Mouse (Mus musculus) E14TG2a.4 (cell line): ENCODE results near the gene Gm48551.

Source experiments
- CTCF ChIP-seq: conservative IDR thresholded peaks from 2 replicates; pipeline ENCODE4 v1.5.1; 2014; ENCODE audit warnings: low read length
- NANOG ChIP-seq: IDR thresholded peaks from 2 replicates; pipeline ENCODE4 v1.6.1; 2014; ENCODE audit warnings: borderline replicate concordance, low read length, mixed read lengths
- POU5F1 ChIP-seq: IDR thresholded peaks from 2 replicates; pipeline ENCODE4 v1.6.1; 2014; ENCODE audit warnings: low read length, borderline replicate concordance

DNA sequence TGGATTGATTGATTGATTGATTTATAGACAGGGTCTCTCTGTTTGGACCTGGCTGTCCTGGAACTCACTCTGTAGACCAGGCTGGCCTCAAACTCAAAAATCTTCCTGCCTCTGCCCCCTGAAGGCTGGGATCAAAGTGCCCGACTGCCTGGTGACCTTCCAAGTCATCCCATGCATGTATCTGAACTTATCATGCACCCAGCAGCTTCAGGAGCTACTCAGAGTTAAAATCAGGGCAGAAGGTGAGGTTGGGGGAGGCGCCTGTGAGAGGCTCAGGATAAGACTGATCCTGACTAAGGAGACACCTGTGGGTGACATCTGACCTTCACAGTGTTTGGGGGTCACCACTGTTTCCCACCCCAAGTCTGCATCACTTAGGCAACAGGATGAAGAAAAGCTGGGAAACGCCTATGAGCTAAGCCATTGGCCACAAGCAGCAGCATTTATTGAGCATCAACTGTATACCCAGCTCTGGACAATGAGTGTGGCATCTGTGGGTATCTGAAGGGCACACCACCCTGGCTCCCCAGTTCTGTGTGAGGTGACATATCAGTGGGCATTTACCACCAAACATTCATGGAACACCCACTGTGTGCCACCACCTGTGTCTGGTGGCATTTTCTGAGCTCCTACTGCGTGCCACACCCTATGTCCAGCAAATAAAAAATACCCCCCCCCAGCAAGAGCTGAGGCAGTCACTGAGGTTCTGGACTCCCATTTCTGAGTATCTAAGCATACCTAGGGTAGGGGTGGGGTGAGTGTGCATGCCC, 39.4 kb downstream of the Gm48551 start:
- TF ChIP-seq CTCF, result no peak
- TF ChIP-seq POU5F1, result no peak
- no peak for TF ChIP-seq NANOG
